Mouse (Mus musculus): Measurements from ENCODE around the gene Elovl5. TPM values are rescaled to one million over a fixed set of nuclear protein-coding genes. Genes with fewer than 3 reads are reported as not detected.

The Elovl5 gene
- polyA plus RNA-seq, 1 experiment, result 6.4 TPM

- TF ChIP-seq GATA1 (IDR thresholded peaks at IDR 0.05; ENCODE audit: low read length), result no peak
Observed at GRCm38 (mm10) chr9:77995235-77995634, 78.1 kb downstream of the Elovl5 start.

GRCm38 (mm10) chr9:78000586-78001500, 83.7 kb downstream of the Elovl5 start:
- TF ChIP-seq GATA1 (IDR thresholded peaks at IDR 0.05; ENCODE audit: low read length), result no peak

GRCm38 (mm10) chr9:78003278-78003677, 86.1 kb downstream of the Elovl5 start:
- TF ChIP-seq GATA1 (IDR thresholded peaks at IDR 0.05; ENCODE audit: low read length), result no peak

GRCm38 (mm10) chr9:78005481-78005880, 88.3 kb downstream of the Elovl5 start:
- TF ChIP-seq GATA1 (IDR thresholded peaks at IDR 0.05; ENCODE audit: low read length), result no peak

GRCm38 (mm10) chr9:78006209-78007001, 89.2 kb downstream of the Elovl5 start:
- no peak for TF ChIP-seq GATA1 (IDR thresholded peaks at IDR 0.05; ENCODE audit: low read length)

- TF ChIP-seq GATA1 (IDR thresholded peaks at IDR 0.05; ENCODE audit: low read length), result no peak
Observed at GRCm38 (mm10) chr9:78009382-78009781, 92.2 kb downstream of the Elovl5 start.

- TF ChIP-seq GATA1 (IDR thresholded peaks at IDR 0.05; ENCODE audit: low read length), result no peak
Observed at GRCm38 (mm10) chr9:78010187-78010586, 93.0 kb downstream of the Elovl5 start.

- no peak for TF ChIP-seq GATA1 (IDR thresholded peaks at IDR 0.05; ENCODE audit: low read length)
Observed at GRCm38 (mm10) chr9:78010707-78011106, 93.5 kb downstream of the Elovl5 start.

- no peak for TF ChIP-seq GATA1 (IDR thresholded peaks at IDR 0.05; ENCODE audit: low read length)
Observed at GRCm38 (mm10) chr9:78012066-78012465, 94.9 kb downstream of the Elovl5 start.

GRCm38 (mm10) chr9:78012681-78013080, 95.5 kb downstream of the Elovl5 start:
- TF ChIP-seq GATA1 (IDR thresholded peaks at IDR 0.05; ENCODE audit: low read length), result no peak

GRCm38 (mm10) chr9:78013813-78014212, 96.6 kb downstream of the Elovl5 start:
- TF ChIP-seq GATA1 (IDR thresholded peaks at IDR 0.05; ENCODE audit: low read length), result no peak

GRCm38 (mm10) chr9:78015816-78016215, 98.7 kb downstream of the Elovl5 start:
- TF ChIP-seq GATA1 (IDR thresholded peaks at IDR 0.05; ENCODE audit: low read length), result no peak

- no peak for TF ChIP-seq GATA1 (IDR thresholded peaks at IDR 0.05; ENCODE audit: low read length)
Observed at GRCm38 (mm10) chr9:78016288-78016687, 99.1 kb downstream of the Elovl5 start.

GRCm38 (mm10) chr9:78021256-78021655, 104.1 kb downstream of the Elovl5 start:
- no peak for TF ChIP-seq GATA1 (IDR thresholded peaks at IDR 0.05; ENCODE audit: low read length)

GRCm38 (mm10) chr9:78022187-78022945, 105.2 kb downstream of the Elovl5 start:
- TF ChIP-seq GATA1 (IDR thresholded peaks at IDR 0.05; ENCODE audit: low read length), result no peak

GRCm38 (mm10) chr9:78024823-78025222, 107.7 kb downstream of the Elovl5 start:
- TF ChIP-seq GATA1 (IDR thresholded peaks at IDR 0.05; ENCODE audit: low read length), result no peak

Data from G1E-ER4 (cell line).